Mouse (Mus musculus): ENCODE data around the gene 9930111J21Rik1. TPM values are rescaled to one million over a fixed set of nuclear protein-coding genes. Genes with fewer than 3 reads are reported as not detected.
"Not testable (repeated sequence)": the region's sequence is repeated elsewhere in the genome, so short reads cannot be mapped to it uniquely, and the experiment has no call there.

Gene 9930111J21Rik1
- total RNA-seq, 2 experiments from 2014 or later: 0.77 to 0.90 TPM

GRCm38 (mm10) chr11:48928068-48928467 is 51.1 kb downstream of the 9930111J21Rik1 start:
- intact Hi-C loops (cut with DNase I); DNase-seq (ENCODE audit: extremely low spot score in 1 of 2, low spot score in 2 of 2): not testable (repeated sequence)

GRCm38 (mm10) chr11:48926437-48926836 is 52.8 kb downstream of the 9930111J21Rik1 start:
- DNase-seq (ENCODE audit: extremely low spot score in 1 of 2, low spot score in 2 of 2); intact Hi-C loops (cut with DNase I): not testable (repeated sequence)

DNA sequence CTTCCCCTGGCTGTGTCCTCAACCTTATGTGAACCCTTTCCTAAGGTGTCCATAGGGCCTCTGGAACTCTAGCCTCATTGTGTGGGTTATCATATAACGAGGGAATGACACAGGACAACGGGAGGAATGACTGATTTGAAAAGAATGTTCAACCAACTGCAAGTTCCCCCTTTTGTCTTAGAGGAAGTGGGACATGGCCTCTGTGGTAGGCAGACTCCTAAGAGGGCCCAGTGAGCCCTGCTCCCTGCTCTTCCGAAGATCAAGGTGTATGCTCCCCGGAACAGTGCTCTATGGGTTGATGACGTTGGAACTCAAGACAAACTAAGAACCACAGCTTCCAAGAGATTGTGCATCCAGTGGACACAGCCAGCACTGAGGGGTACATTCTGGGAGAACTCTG is 55.4 kb downstream of the 9930111J21Rik1 start:
- intact Hi-C loops (cut with DNase I); DNase-seq (ENCODE audit: extremely low spot score in 1 of 2, low spot score in 2 of 2): not testable (repeated sequence)

DNA sequence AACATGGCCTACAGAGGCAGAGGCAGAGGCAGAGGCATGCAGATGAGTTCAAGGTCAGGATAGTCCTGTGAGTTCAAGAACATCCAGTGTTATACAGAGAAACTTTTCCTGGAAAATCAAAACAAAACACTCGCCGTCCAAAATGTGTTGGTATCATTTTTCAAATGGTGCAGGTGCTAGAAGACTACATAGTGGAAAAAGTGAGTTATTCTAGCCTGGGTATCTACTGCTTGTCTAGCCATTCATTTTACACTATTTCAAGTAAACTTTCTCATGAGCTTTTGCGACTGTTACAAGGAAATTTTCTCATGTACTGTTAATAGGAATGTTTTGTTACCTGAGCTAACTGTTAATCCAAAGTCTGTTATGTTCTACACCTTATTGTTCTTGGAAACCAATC is 60.8 kb downstream of the 9930111J21Rik1 start:
- intact Hi-C loops (cut with DNase I): no loop called here
- DNase-seq (ENCODE audit: extremely low spot score in 1 of 2, low spot score in 2 of 2): no peak

GRCm38 (mm10) chr11:48913611-48914010 is 65.6 kb downstream of the 9930111J21Rik1 start:
- intact Hi-C loops (cut with DNase I): no loop called here
- no peak for DNase-seq (ENCODE audit: extremely low spot score in 1 of 2, low spot score in 2 of 2)

DNA sequence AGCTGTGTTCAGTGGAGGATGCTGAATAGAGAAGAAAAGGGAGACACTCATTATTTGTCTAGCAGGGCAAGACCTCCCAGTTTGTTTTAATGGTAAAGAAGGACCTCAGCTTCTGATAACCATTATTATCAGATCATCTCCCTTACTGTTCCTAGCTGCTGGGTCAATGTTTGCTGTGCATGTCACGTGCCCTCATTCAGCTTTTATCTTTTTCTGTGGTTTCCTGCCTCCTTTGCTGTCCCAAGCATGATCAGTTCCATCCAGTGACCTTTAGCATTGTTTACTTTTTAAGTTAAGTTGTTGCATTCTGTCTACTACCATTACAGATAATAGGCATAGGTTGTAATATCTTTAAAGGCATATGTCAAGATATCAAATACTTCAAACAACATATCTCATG is 70.7 kb downstream of the 9930111J21Rik1 start:
- intact Hi-C loops (cut with DNase I): no loop called here
- no peak for DNase-seq (ENCODE audit: extremely low spot score in 1 of 2, low spot score in 2 of 2)

GRCm38 (mm10) chr11:48902021-48902420 is 77.2 kb downstream of the 9930111J21Rik1 start, which contains the start of gene Gm5431:
Gene Gm5431 (minus strand): TSS chr11:48902214.
- intact Hi-C loops (cut with DNase I): no loop called here
- no peak for DNase-seq (ENCODE audit: extremely low spot score in 1 of 2, low spot score in 2 of 2)

DNA sequence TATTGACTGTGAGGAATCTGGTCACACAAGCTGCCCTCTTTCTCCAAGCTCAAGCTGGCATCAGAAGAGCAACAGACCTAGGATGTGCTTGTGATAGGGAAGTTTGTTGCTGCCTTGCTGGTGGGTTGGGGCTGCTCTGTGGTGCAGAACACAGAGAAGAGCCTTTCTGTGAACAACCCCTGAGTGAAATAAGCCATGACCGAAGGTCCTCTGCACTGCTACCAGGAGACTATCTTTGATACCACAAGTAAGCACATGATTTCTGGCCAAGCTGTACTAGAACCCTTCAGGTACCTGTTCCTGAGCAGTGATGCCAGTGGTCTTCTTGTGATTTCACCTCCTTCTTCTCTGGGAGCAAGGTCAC is 77.6 kb downstream of the 9930111J21Rik1 start:
- DNase-seq (ENCODE audit: extremely low spot score in 1 of 2, low spot score in 2 of 2); intact Hi-C loops (cut with DNase I): not testable (repeated sequence)

- DNase-seq (ENCODE audit: extremely low spot score in 1 of 2, low spot score in 2 of 2); intact Hi-C loops (cut with DNase I): not testable (repeated sequence)
Observed at GRCm38 (mm10) chr11:48900654-48901566, 78.3 kb downstream of the 9930111J21Rik1 start.

DNA sequence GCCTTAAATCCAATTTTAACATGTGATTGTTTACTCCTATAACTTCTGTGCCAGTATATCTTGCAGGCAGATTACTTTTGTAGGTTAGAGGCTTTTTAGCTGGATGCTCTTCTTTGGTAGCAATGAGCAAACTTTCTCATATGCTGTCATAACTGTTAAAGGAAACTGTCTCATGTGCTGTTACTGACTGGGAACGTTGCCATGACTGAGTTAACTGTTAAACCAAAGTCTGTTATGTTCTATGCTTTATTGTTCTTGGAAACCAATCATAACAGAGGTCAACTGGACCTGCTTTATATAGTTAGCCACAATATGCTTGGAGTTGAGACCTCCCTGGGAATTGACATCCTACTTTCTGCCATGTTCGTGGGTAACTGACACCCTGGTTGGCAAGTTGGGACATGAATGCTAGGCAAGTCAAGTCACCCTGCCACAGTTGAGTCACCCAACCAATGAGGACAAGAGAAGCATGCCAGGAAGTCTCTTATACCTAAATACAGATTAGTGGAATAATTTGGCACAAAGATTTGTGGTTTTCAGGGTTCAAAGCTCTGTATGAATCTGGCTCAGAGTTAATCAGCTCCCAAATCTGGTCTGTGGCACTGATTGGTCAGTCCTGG is 80.3 kb downstream of the 9930111J21Rik1 start:
- intact Hi-C loops (cut with DNase I): no loop called here

More for the DNA sequence above, 80.3 kb downstream of the 9930111J21Rik1 start:
- no peak for DNase-seq (ENCODE audit: extremely low spot score in 1 of 2, low spot score in 2 of 2)

Other genes with a start within 250 kb of the 9930111J21Rik1 start
- 100 to 1,000 TPM; 345 to 360 TPM for gene Rack1, start 179.1 kb downstream of the 9930111J21Rik1 start, total RNA-seq (2021)
- 10 to 100 TPM; 44.0 to 48.2 TPM for gene Trim41, start 162.0 kb downstream of the 9930111J21Rik1 start, total RNA-seq (2021)
- 1 to 10 TPM; 3.0 to 3.1 TPM for gene Trim7, start 153.3 kb downstream of the 9930111J21Rik1 start, total RNA-seq (2021)
- 1 to 10 TPM in 1 of 2 experiments, under 1 TPM in 1; 0.75 to 1.6 TPM for gene Gm12184, start 152.7 kb downstream of the 9930111J21Rik1 start, total RNA-seq (2021)
- gene Irgm1, start 107.7 kb downstream of the 9930111J21Rik1 start, total RNA-seq (2021): 1 to 10 TPM; 2.8 to 3.6 TPM
- gene Gm5431, start 77.2 kb downstream of the 9930111J21Rik1 start, total RNA-seq (2021): under 1 TPM; 0.28 to 0.43 TPM
- gene Psme2b, start 33.2 kb downstream of the 9930111J21Rik1 start, total RNA-seq (2021): 1 to 10 TPM; 1.2 to 1.3 TPM
- not detected for gene Olfr56, start 509 bp downstream of the 9930111J21Rik1 start, total RNA-seq (2021)
- gene Gm12185, start 12.8 kb upstream of the 9930111J21Rik1 start, total RNA-seq (2021): not detected
- gene Tgtp1, start 14.8 kb upstream of the 9930111J21Rik1 start, total RNA-seq (2021): under 1 TPM in 1 of 2 experiments, not detected in 1; 0.11 TPM
- 1 to 10 TPM in 1 of 2 experiments, under 1 TPM in 1; 0.85 to 1.2 TPM for gene 9930111J21Rik2, start 71.8 kb upstream of the 9930111J21Rik1 start, total RNA-seq (2021)
- gene Tgtp2, start 84.8 kb upstream of the 9930111J21Rik1 start, total RNA-seq (2021): not detected
- gene Ifi47, start 97.2 kb upstream of the 9930111J21Rik1 start, total RNA-seq (2021): under 1 TPM; 0.45 to 0.61 TPM
- gene Olfr1396, start 135.5 kb upstream of the 9930111J21Rik1 start, total RNA-seq (2021): not detected
- gene Olfr1395, start 162.9 kb upstream of the 9930111J21Rik1 start, total RNA-seq (2021): not detected
- gene Olfr1394, start 175.0 kb upstream of the 9930111J21Rik1 start, total RNA-seq (2021): not detected
- under 1 TPM; 0.11 to 0.59 TPM for gene Btnl9, start 207.8 kb upstream of the 9930111J21Rik1 start, total RNA-seq (2021)
- 10 to 100 TPM; 37.4 to 40.4 TPM for gene Zfp62, start 223.9 kb upstream of the 9930111J21Rik1 start, total RNA-seq (2021)

Measured in left cerebral cortex, postnatal 10 days (tissue).